14 mouse cellular contexts compared by ENCODE assay signal in the genomic region with DNA sequence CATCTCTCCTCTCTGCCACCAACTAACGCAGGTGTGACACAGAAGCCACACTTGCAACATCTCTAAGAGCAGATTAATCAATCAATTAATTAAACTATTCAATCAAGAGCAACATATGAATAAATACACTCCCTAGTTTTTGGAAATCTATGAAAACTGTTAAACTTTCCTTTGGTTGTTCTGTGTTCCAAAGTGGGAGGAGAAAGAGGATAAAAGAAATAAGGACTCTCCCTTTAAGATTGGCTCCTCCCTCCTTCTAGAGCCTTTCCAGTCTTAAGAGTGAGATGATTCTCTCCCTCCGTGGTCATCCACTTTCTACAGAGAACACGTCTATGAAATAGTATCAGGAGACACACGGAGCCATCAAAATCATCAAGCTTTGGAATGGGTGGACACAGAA. TPM values are rescaled to one million over a fixed set of nuclear protein-coding genes. Genes with fewer than 3 reads are reported as not detected.
DNase-seq lines count a peak whose midpoint lies in the region.
"Had no signal": no experiment of that assay in that cellular context is flagged by ENCODE, and none has a peak within 500 bp of the region (broad histone marks: within the 10 kb centered on the region; RNA-seq: fewer than 3 reads in every experiment).

A gene (plus strand): TSS at position 301 of the 400 bp plus-strand sequence.

- intact Hi-C loops in gastrocnemius, postnatal 36 days (cut with DNase I) = no loop called here
- intact Hi-C loops in heart, postnatal 14 days (cut with DNase I) = no loop called here

- no peak for DNase-seq in adrenal gland, postnatal 14 days
- no peak for DNase-seq in adrenal gland, postnatal 36 days
- DNase-seq in gastrocnemius, postnatal 4 days (ENCODE audit: low spot score in 2 of 2) = no peak
- DNase-seq in gastrocnemius, postnatal 36 days = no peak
- DNase-seq in heart, postnatal 14 days = no peak
- no peak for DNase-seq in heart, adult 11 months
- DNase-seq in frontal cortex, postnatal 14 days (ENCODE audit: low spot score in 2 of 2) = no peak
- DNase-seq: adrenal gland, adult 8-10 months; B cell, adult 2 months; cerebellum, adult 11-12 months; cerebellum, adult 9-10 months; cerebellum, postnatal 25 days; kidney, adult 18-20 months; kidney, postnatal 10 days had no signal

RNA-seq across cellular contexts. Expression of the gene that starts here (rescaled TPM):
- total RNA-seq in adrenal gland, postnatal 14 days (2021) = 13.1 and 18.3 TPM in 2 replicates
- total RNA-seq in adrenal gland, postnatal 36 days (2021) = 10 to 100 TPM in 1 of 2 experiments, 1 to 10 TPM in 1; 4.7 to 15.5 TPM
- total RNA-seq in gastrocnemius, postnatal 4 days (2021) = 10 to 100 TPM; 12.7 to 14.1 TPM
- 1 to 10 TPM; 6.4 to 9.8 TPM for total RNA-seq in gastrocnemius, postnatal 36 days (2021)
- total RNA-seq in heart, postnatal 14 days (2021) = 10 to 100 TPM; 15.2 to 16.8 TPM
